Mouse (Mus musculus): ENCODE results near the gene Milr1. TPM values are rescaled to one million over a fixed set of nuclear protein-coding genes. Genes with fewer than 3 reads are reported as not detected.
A peak's percentile ranks its signal among the peaks of the same experiment; 100 is the strongest.
"Not testable (repeated sequence)": the region's sequence is repeated elsewhere in the genome, so short reads cannot be mapped to it uniquely, and the experiment has no call there.

Milr1 gene
- polyA plus RNA-seq, 1 experiment from 2014 or later: 11.4 TPM

DNA sequence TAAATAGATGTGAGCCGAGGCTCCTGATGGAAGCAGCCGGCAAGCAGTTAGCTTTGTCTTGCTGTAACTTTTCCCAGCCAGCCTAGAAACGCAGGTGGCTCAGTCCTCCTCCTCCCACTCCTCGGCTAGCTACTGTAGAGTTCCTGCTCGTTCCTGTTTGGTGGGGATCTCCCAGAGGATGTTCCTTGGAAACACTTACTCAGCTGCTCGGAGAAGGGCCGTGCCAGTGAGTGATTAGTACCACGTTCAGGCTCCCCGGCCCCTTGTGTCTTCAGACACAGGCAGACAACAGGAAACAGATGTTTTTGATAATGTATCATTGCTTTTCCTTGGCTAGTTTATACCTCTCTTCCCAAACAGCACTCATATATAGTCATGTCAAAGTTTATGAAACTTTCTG is 44.7 kb downstream of the Milr1 start:
- no peak for DNase-seq (ENCODE audit: low spot score)

DNA sequence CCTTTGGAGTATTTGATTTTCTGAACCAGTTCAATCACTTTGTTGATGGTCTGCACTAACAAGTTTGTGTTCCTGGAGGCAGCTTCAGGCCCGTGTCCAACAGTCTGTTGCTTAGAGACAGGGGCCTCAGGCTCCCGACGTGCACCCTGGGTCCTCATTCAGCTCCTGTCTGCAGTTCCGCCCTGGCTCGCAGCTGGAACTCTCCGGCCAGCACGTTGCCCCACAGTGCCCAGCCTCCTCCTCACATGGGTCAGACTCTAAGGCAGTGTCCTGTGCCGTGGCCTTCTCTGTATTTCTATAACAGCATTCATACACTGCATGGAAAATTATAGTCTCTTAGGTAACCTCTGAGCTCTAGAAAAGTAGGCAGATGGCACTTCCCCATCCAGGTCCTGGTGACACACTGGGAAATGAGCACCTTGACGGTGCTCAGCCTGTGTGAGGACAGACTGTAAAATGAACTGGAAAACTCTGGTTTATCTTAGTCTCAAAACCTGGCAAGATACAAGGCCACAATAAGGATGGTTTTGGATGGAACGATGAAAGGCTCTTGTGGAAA is 51.1 kb downstream of the Milr1 start:
- DNase-seq (ENCODE audit: low spot score): no peak

DNA sequence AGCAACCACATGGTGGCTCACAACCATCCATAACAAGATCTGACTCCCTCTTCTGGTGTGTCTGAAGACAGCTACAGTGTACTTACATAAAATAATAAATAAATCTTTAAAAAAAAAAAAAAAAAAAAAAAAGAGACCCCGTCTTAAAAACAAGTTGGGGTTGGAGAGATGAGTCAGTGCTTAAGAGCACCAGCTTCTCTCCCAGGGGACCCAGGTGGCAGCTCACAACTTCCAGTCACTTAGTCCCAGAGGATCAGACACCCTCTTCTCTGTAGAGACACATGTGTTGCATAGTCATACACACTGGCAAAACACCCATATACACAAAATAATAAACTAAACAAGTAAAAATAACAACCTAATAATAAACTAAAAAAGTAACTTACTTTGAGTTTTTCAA is 56.4 kb downstream of the Milr1 start:
- not testable (repeated sequence) for DNase-seq (ENCODE audit: low spot score)

DNA sequence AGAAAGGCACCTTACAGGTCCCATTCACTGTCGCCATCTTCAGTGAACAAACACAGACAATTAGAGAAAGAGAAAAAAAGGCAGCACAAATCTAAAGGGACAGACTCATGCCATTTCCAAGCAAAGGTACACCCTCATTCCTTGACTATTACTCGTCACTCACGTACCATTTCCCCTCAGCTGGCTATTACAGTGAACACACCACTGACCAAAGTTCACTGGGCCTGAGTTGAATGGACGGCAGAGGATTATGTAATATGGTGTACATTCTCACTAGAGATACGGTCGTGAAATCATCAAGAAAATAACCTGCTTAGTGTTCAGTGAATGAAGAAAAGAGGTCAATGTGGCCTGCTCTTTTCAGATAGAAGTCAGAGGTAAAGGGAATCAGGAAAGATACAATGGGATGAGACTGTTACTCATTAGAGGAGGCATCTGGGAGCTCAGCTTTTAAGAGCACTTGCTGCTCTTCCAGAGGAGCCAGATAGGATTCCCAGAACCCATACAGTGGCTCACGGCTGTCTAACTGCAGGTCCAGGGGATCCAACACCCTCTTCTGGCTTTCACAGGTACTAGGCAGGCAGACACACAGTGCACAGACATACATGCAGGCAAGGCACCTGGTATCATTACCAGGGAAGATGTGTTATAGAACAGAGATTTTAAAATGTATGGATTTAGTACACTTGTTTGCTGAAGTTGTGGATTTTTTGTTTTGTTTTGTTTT is 61.5 kb downstream of the Milr1 start:
- no peak for DNase-seq (ENCODE audit: low spot score)

DNA sequence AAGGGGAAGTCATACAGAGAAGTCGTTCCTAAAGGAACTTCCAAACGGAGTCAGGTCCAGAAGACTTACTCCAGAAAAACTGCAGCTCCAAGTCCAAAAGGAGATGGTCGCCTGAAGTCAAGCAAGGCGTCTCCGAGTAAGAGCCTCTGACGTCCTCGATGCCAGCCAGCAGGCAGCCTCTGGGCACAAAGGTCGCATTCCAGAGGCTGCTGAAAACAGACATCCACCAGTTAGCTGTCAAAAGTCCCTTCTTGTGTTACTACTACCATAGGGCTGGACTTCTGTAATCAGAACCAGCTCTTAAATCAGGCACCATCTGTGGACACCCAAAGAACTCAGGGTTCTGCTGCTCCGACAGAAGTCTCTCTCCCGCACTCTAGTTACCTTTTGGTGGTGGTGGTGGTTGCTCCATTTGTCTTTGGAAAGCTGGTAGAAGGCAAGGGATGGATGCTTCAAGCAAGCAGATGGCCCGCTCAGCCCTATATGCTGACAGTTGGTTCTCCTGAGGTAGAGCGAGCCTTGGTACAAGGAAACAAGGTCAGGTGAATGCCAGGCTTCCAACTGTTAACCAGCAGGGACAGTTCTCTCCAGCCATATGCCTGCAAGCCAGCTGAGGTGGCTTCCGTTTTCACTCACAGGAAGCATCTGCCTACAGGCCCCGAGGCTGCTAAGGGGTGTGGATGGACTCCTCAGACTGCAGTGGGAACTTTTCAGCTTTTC is 63.7 kb downstream of the Milr1 start:
- no peak for DNase-seq (ENCODE audit: low spot score)

DNA sequence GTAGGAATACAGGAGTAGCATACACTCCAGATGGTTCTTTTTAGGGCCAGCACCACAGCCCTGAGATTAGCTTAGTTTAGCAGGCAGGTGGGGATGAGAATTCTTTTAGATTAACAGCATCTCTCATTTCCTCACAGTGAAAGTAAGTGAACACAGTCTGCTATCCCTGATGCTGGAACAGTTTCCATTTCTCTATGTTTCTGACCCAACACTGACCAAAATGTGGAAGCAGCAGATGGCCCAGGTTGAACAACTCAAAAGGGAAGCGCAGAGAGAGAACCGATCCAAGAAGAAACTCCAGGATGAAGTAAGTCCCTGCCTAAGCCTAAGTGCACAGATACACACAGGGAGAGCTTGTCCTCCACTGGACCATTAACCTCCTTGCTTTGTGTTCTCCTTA is 64.3 kb downstream of the Milr1 start:
- DNase-seq (ENCODE audit: low spot score): no peak

DNA sequence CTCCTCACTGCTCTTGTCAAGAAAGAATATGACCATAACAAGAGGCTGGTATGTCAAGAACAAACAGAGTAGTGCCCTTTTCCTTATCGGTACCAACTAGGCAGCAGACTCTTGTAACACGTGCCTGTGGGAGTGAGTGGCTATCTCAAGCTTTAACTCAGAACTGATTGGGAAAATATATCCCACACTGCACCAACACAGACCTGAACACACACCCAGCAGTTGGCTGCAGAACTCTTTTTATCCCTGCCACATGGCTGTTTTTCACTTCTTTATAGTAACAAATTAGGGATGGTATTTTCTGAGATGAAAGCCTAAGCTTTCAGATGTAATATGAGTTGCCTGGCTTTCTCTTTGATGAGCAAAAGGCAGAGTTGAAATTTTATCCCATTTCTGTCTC is 64.7 kb downstream of the Milr1 start:
- DNase-seq (ENCODE audit: low spot score): no peak

DNA sequence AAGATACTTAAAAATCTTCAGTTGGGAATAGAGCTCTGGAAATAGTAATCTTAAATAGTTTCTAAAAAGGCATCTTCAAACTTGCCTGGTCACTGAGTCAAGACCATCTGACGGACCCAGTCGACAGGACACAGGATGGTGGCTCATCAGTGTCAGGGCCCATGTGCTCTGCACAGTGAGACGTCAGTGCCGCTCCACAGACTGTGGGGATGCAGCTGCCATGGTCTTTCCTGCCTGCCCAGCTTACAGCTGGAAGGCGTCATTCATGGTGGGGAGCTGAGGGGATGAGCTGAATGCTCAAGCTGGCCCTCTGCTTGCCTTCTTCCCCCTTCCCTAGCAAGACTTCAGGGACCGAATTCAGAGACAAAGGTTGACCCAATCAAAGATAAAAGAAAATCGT is 65.3 kb downstream of the Milr1 start:
- no peak for DNase-seq (ENCODE audit: low spot score)

DNA sequence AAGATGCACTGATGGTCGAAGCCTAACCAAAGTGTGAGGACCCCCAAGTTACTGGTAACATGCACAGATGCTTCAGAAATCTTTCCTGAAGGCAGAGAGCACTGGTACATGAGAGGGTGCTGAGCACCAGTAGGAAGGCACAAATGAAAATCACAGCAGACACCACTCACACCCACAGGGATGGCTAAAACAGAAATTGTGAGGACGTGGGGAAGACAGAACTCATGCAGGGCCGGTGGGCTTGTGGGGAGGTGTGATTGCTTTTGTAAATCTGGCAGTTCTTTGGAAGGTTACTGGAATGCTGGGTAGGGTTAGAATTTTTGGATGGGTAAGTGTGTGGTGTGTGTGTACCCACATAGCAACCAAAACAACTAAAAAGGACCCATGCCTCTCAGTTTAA is 66.1 kb downstream of the Milr1 start:
- no peak for DNase-seq (ENCODE audit: low spot score)

DNA sequence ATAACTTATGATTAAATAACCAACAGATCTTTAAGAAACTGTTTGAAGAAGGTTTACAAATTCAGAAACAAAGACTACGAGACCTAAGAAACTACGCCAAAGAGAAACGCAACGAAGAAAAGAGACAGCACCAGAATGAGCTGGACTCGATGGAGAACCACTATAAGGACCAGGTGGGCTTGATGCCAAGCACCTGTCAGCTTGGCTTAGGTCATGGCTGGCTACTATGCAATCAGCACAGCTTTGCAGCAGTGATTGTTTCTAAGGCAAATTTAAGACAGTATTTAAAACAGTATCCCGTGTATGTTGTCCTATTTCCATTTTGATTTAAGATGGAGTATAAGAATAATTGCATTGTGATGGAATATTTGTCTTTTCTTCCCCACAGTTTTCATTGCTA is 66.8 kb downstream of the Milr1 start:
- no peak for DNase-seq (ENCODE audit: low spot score)

DNA sequence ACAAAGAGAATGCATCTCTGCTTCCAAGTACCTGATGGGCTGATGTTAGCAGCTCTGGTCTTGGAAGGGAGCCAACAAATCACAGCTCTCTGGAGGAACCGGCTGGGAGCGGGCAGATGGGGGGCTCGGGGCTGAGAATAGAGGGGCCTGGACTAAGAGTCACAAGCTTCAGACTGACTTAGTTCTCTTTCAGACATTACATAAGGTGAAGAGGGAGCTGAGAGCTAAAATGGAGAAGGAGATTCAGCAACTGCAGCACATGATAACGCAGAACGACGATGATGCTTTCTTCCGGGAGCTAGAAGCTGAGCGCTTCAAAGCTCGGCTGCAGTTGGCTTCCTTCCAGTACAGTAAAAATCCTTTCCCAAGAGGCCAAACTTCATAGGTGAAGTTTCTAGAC is 67.3 kb downstream of the Milr1 start:
- DNase-seq (ENCODE audit: low spot score): no peak

Small RNAs within 50 kb of the gene (microRNA-seq; reads per million reads assigned to microRNA genes)
- gene Gm25994 (ENCODE audit: borderline number of aligned reads): not detected
- gene Mir3064 (ENCODE audit: borderline number of aligned reads): 7.5 reads per million, percentile 13 among the genes with 10 or more reads in this experiment

Other genes starting within 250 kb of the Milr1 start
- gene Tex2, start 137.8 kb upstream of the Milr1 start, polyA plus RNA-seq (2015; fragmentation: Nextera tagmentation; extraction: Ambion mirVana): 7.0 and 7.2 TPM in 2 replicates
- 60.8 and 61.8 TPM in 2 replicates for gene Pecam1, start 598 bp upstream of the Milr1 start, polyA plus RNA-seq (2015; fragmentation: Nextera tagmentation; extraction: Ambion mirVana)
- gene Polg2, start 28.3 kb downstream of the Milr1 start, polyA plus RNA-seq (2015; fragmentation: Nextera tagmentation; extraction: Ambion mirVana): 18.9 and 19.1 TPM in 2 replicates
- gene Ddx5, start 38.0 kb downstream of the Milr1 start, polyA plus RNA-seq (2015; fragmentation: Nextera tagmentation; extraction: Ambion mirVana): 417 and 435 TPM in 2 replicates
- gene Cep95, start 38.0 kb downstream of the Milr1 start, polyA plus RNA-seq (2015; fragmentation: Nextera tagmentation; extraction: Ambion mirVana): 20.7 and 23.6 TPM in 2 replicates
- gene Smurf2, start 169.5 kb downstream of the Milr1 start, polyA plus RNA-seq (2015; fragmentation: Nextera tagmentation; extraction: Ambion mirVana): 7.3 and 8.7 TPM in 2 replicates
- gene Kpna2, start 248.3 kb downstream of the Milr1 start, polyA plus RNA-seq (2015; fragmentation: Nextera tagmentation; extraction: Ambion mirVana): 427 and 439 TPM in 2 replicates